Mouse (Mus musculus) megakaryocyte, embryonic 14.5 days (primary cell): ENCODE measurements around the gene Trpt1.

Experiments used
- FLI1 ChIP-seq: IDR thresholded peaks from 2 replicates; pipeline ENCODE4 v1.6.1; 2012; ENCODE audit warnings: low read length, inconsistent platforms, mixed read lengths
- GATA1 ChIP-seq: IDR thresholded peaks from 3 replicates; pipeline ENCODE4 v1.6.1; 2012; ENCODE audit warnings: mixed read lengths, low read length, inconsistent platforms, borderline replicate concordance

- TF ChIP-seq FLI1 = no peak
- no peak for TF ChIP-seq GATA1
These were observed 44.1 kb downstream of the Trpt1 start, which contains the start of gene Stip1 for GRCm38 (mm10) chr19:7039841-7040636.
